Mouse (Mus musculus) lung, adult 2 months (tissue): ENCODE measurements around the gene Nprl3. TPM values are rescaled to one million over a fixed set of nuclear protein-coding genes. Genes with fewer than 3 reads are reported as not detected.
"Not testable (repeated sequence)": the region's sequence is repeated elsewhere in the genome, so short reads cannot be mapped to it uniquely, and the experiment has no call there.

ENCODE experiments used
- DNase-seq: peaks from one replicate; pipeline ENCODE4 v3.0.0; 2022
- H3K4me1 ChIP-seq: fragments of 200-500 bp; 2 replicates; pipeline ENCODE4 v1.6.1; 2011; ENCODE audit warnings: low read length; ENCODE audit not compliant: control insufficient read depth, insufficient read depth
- H3K4me3 ChIP-seq: fragments of 200-500 bp; replicated peaks from 2 replicates; pipeline ENCODE3; 2011; ENCODE audit warnings: low read depth, mild to moderate bottlenecking, control low read depth, low read length; ENCODE audit errors: extremely low read depth
- CTCF ChIP-seq: fragments of 200-500 bp; IDR thresholded peaks from 2 replicates; pipeline ENCODE4 v1.5.1; 2011; ENCODE audit warnings: mild to moderate bottlenecking, low read length, control low read depth; ENCODE audit not compliant: insufficient read depth
- POLR2A ChIP-seq: fragments of 200-500 bp; IDR thresholded peaks from 2 replicates; pipeline ENCODE4 v1.6.1; 2011; ENCODE audit warnings: low read depth, mild to moderate bottlenecking, control low read depth, low read length, borderline replicate concordance; ENCODE audit errors: extremely low read depth
- WGBS: fragments of 180-500 bp; shearing (Covaris S2); methylation state at CpG from one replicate; pipeline ENCODE4 v1.1.7; 2018; 5-methylcytosine and 5-hydroxymethylcytosine counted together
- polyA plus RNA-seq: library from polyadenylated mRNA; depleted of rRNA; stranded (reverse); fragments of >200 nt; gene quantifications from 2 replicates; pipeline ENCODE4 v1.2.3, GENCODE M21; 2012

The Nprl3 gene
- polyA plus RNA-seq, 1 experiment: 85.7 TPM

GRCm38 (mm10) chr11:32299865-32300264 lies 32.4 kb upstream of the Nprl3 start, which contains the start of gene Hbq1a:
TSS of gene Hbq1a (plus strand) at chr11:32300069.
- WGBS: 5% methylated on average over 16 of the region's 16 CpGs
- H3K4me1 ChIP-seq, H3K4me3 ChIP-seq: not testable (repeated sequence)
- peak; percentile 38 for DNase-seq
- peak; percentile 45 for TF ChIP-seq CTCF

- H3K4me1 ChIP-seq: peaks cover 2% of the 10 kb centered on the region; the same call in 1 of the 2 replicates
- no peak for DNase-seq
- no peak overlapping the region for H3K4me3 ChIP-seq
- 94% methylated on average over 2 of the region's 2 CpGs for WGBS
- TF ChIP-seq POLR2A: no peak
- no peak for TF ChIP-seq CTCF
These were observed 31.0 kb upstream of the Nprl3 start for GRCm38 (mm10) chr11:32298532-32298918.

GRCm38 (mm10) chr11:32297866-32298531 lies 30.5 kb upstream of the Nprl3 start:
- DNase-seq: no peak
- TF ChIP-seq POLR2A (no peak), CTCF (no peak)
- WGBS: 89% methylated on average over 1 of the region's 1 CpGs
- Histone ChIP-seq H3K4me3 (no peak overlapping the region), H3K4me1 (peaks cover 2% of the 10 kb centered on the region; the same call in 1 of the 2 replicates)

GRCm38 (mm10) chr11:32297417-32297816 lies 29.9 kb upstream of the Nprl3 start:
- not testable (repeated sequence) for DNase-seq, H3K4me3 ChIP-seq, H3K4me1 ChIP-seq
- 13% methylated on average over 2 of the region's 2 CpGs for WGBS

DNA sequence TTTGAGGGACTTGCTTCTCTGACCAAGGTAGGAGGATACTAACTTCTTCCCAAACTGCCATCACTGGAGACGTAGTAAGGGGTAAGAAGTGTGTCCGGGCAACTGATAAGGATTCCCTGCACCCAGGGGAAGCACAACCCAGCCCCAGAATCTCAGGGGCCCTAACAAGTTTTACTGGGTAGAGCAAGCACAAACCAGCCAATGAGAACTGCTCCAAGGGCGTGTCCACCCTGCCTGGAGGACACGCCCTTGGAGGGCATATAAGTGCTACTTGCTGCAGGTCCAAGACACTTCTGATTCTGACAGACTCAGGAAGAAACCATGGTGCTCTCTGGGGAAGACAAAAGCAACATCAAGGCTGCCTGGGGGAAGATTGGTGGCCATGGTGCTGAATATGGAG lies 28.7 kb upstream of the Nprl3 start, which contains the start of gene Hba-a2:
Gene Hba-a2, plus strand, starts transcription at position 287 of the 400 bp plus-strand sequence.
- DNase-seq, H3K4me3 ChIP-seq, H3K4me1 ChIP-seq: not testable (repeated sequence)
- WGBS: no CpG with 5 or more reads among the region's 4 CpGs

GRCm38 (mm10) chr11:32293479-32293878 lies 26.0 kb upstream of the Nprl3 start:
- H3K4me1 ChIP-seq: not testable (repeated sequence)

GRCm38 (mm10) chr11:32292819-32293218 lies 25.3 kb upstream of the Nprl3 start:
- WGBS: 77% methylated on average over 4 of the region's 4 CpGs
- DNase-seq, H3K4me3 ChIP-seq, H3K4me1 ChIP-seq: not testable (repeated sequence)

More at GRCm38 (mm10) chr11:32293479-32293878, 26.0 kb upstream of the Nprl3 start:
- 40% methylated on average over 3 of the region's 3 CpGs for WGBS
- not testable (repeated sequence) for H3K4me3 ChIP-seq, DNase-seq

DNA sequence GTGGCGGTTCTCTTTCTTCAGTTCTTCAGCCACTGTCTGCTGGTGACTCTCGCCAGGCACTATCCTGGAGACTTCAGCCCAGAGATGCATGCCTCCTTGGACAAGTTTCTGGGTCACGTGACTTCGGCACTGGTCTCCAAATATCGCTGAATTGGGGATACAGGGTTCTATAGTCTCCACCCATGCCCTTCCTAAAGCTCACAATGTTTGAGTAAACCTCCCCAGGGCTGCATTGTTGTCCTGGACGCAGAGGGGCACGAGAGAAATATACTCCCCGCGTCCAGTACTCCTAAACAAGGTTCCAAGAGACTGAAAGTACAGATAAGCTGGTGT lies 20.0 kb upstream of the Nprl3 start:
- WGBS: 68% methylated on average over 9 of the region's 9 CpGs
- DNase-seq: no peak
- H3K4me1 ChIP-seq: no peaks in the 10 kb centered on the region
- TF ChIP-seq CTCF (no peak), POLR2A (no peak)
- no peak overlapping the region for H3K4me3 ChIP-seq

GRCm38 (mm10) chr11:32286695-32287492 lies 19.4 kb upstream of the Nprl3 start, which contains the start of gene Hbq1b:
TSS of gene Hbq1b (plus strand) at chr11:32286965.
- peak; percentile 40; the same call in 1 of the 2 replicates for TF ChIP-seq CTCF
- H3K4me1 ChIP-seq, H3K4me3 ChIP-seq: not testable (repeated sequence)
- peak; percentile 59 for DNase-seq
- WGBS: 19% methylated on average over 30 of the region's 33 CpGs

- not testable (repeated sequence) for H3K4me1 ChIP-seq, H3K4me3 ChIP-seq, DNase-seq
These were observed 18.4 kb upstream of the Nprl3 start for GRCm38 (mm10) chr11:32285887-32286286.
